Mouse (Mus musculus) spleen, postnatal 14 days (tissue): ENCODE measurements at regions not wholly inside any gene's neighbourhood (a gene's known extent, or its start where the extent isn't known, plus 50 kb on each side); places are given as distances from the start of the nearest gene placed in this dataset.

ENCODE experiments used
- DNase-seq, 2 experiments: peaks; one replicate each; pipeline ENCODE4 v3.0.0; 2021 to 2022; ENCODE audit warnings: low spot score in 2 of 2

DNA sequence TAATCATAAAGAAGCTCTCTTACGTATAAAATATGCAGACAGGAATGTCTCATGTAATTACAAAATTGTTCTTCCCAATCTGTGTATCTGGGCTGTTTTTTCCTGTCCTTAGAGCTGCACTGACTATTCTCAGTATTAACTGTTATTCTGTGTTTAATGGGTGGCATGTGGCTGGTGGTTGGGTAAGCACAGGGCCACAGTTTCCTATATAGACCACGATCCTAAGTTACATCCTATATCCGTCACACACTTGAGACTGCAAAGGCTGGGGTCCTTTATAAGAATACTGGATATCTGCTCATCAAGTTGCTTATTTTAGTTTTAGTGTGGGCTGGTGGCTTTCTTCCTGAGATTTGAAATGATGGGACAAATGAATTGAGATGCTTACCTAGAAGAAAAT, 159.0 kb downstream of the Sox4 start:
- no peak for DNase-seq

DNA sequence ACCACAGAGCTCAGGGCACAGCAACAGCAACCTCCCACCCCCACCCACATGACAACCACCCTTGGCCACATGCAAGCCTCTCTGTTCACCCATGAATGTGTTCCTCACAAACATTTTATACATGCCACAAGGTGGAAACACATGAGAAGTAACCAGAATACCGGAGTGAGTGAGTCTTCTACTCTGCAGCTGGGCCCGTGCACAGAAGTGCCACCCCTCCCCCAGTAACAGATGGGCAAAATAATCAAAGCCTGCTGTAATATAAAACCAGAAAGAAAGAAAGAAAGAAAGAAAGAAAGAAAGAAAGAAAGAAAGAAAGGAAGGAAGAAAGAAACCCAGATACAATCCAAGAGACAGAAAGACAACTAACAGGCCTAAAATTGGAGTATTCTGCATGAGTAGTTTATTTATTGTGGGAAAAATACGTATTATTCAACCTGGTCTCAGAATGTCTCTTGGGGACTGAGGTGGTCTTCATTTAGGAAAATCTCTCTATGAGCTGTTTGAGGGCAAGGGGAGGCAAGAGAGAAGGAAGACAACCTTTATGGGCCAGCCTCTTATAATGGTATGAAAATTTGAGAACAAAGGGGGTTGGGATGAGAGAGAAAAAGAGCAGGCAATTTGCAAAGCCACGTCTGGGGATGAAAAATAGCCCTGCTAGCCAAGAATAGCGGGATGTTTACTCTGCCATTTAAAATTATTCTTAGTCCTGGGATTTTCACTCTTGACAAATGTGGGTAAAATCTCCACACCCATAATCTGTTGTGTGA, 160.2 kb downstream of the Sox4 start:
- no peak for DNase-seq

- no peak for DNase-seq
These were observed 160.9 kb downstream of the Sox4 start for GRCm38 (mm10) chr13:28792461-28793165.

- no peak for DNase-seq
These were observed 163.1 kb downstream of the Sox4 start for GRCm38 (mm10) chr13:28790381-28790780.

DNA sequence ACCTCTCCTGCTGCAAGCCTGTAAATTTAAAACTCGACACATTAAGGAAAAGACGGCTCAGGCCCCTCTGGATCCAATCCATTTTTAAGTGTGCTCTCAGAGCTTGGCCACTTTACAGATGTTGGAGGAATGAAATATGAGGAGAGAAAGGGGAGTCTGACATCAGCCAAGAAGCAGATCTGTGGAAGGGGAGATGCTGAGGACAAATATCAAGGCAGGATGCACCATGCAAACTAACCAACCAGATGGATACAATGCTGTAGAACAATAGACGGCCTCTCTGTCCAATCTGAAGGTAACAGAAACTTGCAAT, 166.2 kb downstream of the Sox4 start:
- DNase-seq: no peak

- DNase-seq: no peak
These were observed 166.7 kb downstream of the Sox4 start for GRCm38 (mm10) chr13:28786629-28787330.

DNA sequence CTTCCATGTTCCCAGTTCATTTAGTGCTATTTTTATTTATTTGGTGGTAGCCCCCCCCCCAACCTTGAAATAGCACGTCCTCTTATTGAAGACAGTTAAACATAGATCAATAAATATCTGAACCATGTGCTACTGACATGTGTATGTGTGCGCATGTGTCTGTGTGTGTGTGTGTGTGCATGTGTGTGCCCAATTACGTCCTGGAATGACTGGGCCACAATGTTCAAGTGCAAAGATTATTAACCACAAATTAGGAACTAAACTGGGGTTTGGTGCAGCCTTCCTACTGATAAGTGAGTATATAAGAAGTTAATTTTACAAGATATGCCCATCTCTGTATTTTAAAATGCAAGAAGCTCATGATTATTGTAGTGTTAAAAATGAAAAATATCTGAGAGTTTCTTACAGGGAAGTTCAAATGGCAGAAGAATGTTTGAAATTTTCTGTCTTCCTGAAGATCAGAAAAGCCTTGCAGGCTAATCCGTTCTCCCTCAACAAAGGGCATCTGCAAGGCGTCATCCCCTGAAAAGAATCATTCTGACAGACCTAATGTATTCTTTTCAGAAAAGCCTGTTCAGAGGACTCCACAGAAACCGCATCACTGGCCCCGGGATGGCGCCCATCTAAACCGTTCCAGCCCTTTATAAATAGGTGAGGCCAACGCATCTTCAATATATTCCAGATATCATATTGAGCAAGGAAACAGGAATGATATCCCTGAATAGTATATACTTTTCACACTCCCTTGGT, 170.8 kb downstream of the Sox4 start:
- DNase-seq: no peak

DNA sequence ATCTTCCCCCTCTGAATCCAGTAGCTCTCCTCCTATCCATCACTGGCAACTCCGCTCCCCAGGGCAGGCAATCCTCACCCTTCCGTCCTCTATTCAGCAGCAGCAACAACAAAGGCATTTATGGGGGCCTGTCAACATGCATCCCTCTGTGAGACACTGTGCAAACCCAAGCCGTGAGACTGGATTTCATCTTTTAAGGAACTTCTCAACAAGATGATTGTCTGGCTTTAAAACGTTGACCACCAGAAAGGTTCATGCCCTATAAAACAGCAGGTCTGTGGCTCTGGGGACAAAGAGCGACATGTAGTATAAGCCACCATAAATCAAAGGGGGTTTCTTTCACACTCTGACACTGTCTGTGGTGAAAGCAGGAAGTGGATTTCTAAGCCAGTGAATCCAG, 171.4 kb downstream of the Sox4 start:
- DNase-seq: no peak

GRCm38 (mm10) chr13:28781660-28782059, 171.9 kb downstream of the Sox4 start:
- DNase-seq: no peak

DNA sequence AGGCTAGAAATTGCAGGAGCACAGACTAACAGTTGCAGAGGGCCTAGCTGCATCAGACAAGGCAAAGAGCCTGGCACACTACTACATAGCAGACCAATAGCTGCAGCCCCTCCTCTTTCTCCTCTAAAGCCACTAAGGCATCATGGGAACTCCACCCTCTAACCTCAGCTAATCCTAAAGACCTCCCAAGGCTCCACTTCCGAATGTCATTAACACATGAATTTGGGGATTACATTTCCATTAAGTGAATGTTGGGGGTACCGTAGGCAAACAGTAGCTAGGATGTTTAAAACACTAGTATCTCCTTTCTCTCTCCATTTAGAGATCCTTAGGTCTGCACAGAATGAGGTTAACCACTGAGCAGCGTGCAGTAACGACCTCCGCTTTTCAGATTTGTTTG, 173.1 kb downstream of the Sox4 start:
- no peak for DNase-seq

DNA sequence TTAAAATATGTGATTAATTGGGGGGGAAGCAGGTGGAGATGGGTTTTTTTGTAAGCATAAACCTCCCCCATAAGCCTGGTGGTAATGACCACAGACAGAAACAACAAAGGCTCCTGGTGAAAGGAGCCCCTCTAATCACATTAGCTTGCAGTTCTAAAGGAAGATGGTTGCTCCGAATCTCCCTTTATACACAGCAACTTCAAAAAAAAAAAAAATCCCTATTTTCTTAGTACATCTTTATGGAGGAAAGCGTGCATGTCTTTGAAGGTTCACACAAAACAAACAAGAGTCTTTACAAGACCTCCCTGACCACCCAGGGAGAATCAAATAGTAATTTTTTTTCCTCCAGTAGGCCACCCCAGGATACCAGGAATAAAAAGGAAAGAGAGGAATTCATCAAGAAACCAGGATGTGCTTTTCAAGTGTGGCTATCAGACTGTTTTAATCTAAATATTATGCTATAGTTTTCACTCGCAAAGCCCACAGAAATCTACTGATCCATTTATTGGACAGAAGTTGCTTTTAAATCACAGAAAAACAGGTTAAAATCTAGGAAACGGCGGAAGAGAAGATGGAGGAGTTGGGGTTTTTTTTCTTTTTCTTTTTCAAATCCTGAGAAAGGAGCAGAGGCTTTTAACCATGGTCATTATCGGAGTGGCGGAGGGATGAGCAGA, 178.2 kb downstream of the Sox4 start:
- no peak for DNase-seq

- no peak for DNase-seq
These were observed 178.9 kb downstream of the Sox4 start for GRCm38 (mm10) chr13:28774649-28775048.

- no peak for DNase-seq
These were observed 180.0 kb downstream of the Sox4 start for GRCm38 (mm10) chr13:28773466-28773865.

- DNase-seq: no peak
These were observed 183.0 kb downstream of the Sox4 start for GRCm38 (mm10) chr13:28770531-28770930.

DNA sequence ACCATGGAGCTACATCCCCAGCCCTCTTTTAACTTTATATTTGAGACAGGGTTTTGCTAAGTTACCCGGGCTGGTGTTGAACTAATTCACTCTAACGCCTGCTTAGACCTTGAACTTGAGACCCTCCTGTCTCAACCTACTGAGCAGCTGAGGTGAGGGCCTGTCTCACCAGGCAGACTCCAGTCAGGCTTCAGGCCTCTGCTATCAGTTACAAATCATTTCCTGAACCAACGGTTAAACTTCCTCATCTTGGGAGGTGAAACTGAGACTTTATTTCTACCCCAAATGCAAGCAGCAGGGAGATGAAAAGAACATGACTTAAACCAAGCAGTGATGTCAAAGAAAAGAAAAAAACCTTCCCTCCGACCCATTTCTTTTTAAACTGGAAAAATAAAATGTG, 183.5 kb downstream of the Sox4 start:
- no peak for DNase-seq

DNA sequence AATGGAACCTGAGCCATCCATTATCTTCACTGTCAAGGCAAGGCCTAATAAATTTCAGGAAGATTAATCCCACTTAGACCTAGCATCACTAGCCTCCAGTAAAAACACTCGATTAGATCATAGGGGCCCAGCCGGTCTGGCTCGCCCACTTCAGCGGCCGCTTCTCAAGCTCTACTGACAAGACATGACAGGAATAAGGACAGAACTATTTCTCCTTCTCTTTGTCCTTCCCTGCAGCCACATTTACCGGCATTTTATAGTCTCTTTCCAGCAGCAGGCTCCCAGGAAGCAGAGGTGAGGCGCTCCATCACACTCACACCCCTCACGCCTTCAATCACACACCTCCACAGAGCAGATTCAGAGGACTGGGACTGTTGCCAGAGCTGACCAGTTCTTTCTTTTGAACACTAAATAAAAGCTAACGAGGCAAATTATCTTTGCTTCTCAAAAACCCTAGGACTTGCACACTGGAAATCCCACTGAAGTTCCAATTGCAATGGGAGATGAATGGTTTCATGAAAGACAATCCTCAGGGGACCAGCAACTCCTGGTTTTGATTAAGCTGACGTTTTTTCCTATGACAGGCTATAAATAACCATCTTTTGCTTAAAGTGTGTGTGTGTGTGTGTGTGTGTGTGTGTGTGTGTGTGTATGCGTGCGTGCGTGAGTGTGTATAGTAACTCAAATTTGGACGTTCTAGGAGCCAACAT, 184.6 kb downstream of the Sox4 start:
- no peak for DNase-seq

DNA sequence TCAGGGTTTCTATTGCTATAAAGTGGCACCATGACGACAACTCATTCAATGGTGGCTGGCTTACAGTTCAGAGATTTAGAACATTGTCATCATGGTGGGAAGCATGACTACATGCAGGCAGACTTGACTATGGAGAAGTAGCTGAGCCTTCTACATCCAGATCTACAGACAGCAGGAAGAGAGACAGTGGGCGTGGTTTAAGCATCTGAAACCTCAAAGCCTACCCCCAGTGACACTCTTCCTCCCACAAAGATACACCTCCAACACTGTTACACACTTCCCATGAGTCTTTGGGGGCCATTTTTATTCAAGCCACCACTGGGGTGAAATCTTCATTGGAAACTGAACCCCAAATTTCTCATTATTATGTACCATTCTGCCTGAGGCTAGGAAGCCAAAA, 191.0 kb downstream of the Sox4 start:
- DNase-seq: no peak

DNA sequence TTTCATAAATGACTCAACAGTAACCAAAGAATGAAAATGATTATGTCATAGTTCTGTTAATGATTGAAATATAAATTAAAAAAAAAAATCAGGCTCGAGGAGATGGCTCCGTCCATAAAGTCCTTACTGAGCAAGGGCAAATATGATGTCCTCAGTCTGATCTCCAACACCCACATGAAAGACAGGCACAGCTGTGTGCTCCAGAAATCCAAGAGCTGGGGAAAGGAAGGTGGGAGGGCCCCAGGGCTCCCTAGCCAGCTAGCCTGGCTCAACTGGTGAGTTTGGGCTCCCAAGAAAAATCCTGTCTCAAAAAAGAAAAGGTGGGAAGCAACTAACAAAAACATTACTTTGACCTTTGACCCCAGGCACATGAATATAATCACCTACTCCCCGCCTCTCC, 194.5 kb downstream of the Sox4 start:
- no peak for DNase-seq

DNA sequence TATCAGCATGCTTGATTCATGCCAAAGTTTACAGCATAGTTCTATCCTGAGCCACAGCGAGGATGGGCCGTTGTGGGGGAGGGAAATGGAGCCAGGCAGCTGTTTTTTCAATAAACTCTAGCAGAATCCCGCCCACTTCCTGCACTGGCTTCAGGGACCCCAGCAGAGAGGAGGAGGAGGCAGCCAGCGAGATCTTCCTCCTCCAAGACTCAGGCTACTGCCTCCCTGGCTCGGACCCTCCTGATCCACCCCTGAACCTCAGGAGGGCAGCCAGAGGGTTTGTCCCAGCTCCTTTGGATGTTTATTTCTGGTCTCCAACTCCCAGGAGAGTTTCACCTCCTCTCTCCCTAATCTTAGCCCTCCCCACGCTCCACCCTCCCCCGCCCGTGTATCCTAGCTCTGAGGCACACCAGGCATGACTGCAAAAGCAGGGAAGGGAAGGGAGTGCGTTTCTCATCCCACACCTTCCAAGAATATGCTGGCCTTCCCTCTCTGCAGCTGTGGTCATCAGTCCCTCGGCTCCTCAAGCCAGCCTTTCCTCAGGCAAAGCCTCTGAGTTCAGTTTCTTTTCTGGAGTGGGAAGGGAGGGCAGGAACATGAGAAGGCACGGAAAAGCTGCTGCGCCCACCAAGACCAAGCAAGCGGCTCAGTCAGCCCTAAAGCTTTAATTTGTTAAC, 195.5 kb downstream of the Sox4 start:
- DNase-seq: peak; percentile 17 to 25
